Comparison of ENCODE assay signal across 16 mouse cellular contexts in the genomic region with DNA sequence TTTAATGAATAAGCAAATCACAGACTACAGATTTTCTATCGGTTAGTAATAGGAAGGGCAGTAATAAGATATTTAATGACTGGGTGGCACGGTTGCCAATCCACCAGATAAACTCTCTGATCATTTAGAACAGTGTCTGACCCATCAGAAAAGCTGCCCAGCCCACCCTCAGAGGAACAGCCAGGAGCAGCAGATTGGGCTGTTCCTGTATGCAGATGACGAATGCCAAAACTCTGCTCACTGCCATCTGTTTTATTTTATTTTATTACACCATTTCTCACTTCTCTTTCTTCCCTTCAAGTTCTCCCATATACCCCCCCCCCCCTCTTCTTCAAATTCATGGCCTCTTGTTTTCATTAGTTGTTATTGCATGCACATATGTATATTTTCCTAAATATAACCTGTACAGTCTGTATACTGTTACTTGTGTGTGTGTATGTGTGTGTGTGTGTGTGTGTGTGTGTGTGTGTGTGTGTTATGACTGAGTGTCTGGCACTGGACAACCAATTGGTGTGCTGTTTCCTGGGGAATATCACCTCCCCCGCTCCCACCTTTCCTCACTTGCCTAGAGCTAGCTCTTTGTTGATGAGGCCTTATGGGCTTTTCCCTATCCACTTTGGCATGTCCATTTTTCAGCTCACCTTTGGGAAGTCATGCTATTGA.
A peak's percentile ranks its signal among the peaks of the same experiment; 100 is the strongest.
DNase-seq lines count a peak whose midpoint lies in the region.
"Had no signal": no experiment of that assay in that cellular context is flagged by ENCODE, and none has a peak within 500 bp of the region (broad histone marks: within the 10 kb centered on the region; RNA-seq: fewer than 3 reads in every experiment).

No protein-coding gene starts in this region.

- peak; percentile 24 for DNase-seq in cerebellum, adult 11-12 months
- no peak for DNase-seq in cerebellum, adult 18-20 months
- peak; percentile 58 for DNase-seq in layer of hippocampus, adult 11-12 months (ENCODE audit: low spot score)
- DNase-seq in layer of hippocampus, postnatal 25 days (ENCODE audit: extremely low spot score in 1 of 2, low spot score in 1 of 2), result no peak
- DNase-seq in cerebellum, postnatal 10 days, result peak; percentile 67 to 75
- DNase-seq in layer of hippocampus, adult 8-10 months (ENCODE audit: low spot score in 2 of 2), result peak; percentile 50 to 63
- no peak for DNase-seq in embryo, embryonic 10 days (ENCODE audit: low spot score)
- no peak for DNase-seq in frontal cortex, postnatal 10 days (ENCODE audit: low spot score in 2 of 2)
- DNase-seq: adrenal gland, postnatal 14 days; gastrocnemius, adult 2 months; heart, postnatal 36 days; kidney, adult 18-20 months; kidney, postnatal 4 days; retina, postnatal 1 day; right cerebral cortex, postnatal 25 days; thymus, postnatal 14 days had no signal

Comparison
In these comparisons a context has a peak if more than half of its experiments do, and no peak if none do; other contexts are left out.
1. DNase-seq: peak in cerebellum, adult 11-12 months (single experiment), layer of hippocampus, adult 11-12 months (single experiment), cerebellum, postnatal 10 days (2 of 2) and layer of hippocampus, adult 8-10 months (2 of 2); none in cerebellum, adult 18-20 months (0 of 2), layer of hippocampus, postnatal 25 days (0 of 2), embryo, embryonic 10 days (single experiment) and frontal cortex, postnatal 10 days (0 of 2).